Mouse (Mus musculus): ENCODE results near the gene Gmds. TPM values are rescaled to one million over a fixed set of nuclear protein-coding genes. Genes with fewer than 3 reads are reported as not detected.

The Gmds gene
- total RNA-seq, 1 experiment from 2014 or later = 4.0 TPM

DNA sequence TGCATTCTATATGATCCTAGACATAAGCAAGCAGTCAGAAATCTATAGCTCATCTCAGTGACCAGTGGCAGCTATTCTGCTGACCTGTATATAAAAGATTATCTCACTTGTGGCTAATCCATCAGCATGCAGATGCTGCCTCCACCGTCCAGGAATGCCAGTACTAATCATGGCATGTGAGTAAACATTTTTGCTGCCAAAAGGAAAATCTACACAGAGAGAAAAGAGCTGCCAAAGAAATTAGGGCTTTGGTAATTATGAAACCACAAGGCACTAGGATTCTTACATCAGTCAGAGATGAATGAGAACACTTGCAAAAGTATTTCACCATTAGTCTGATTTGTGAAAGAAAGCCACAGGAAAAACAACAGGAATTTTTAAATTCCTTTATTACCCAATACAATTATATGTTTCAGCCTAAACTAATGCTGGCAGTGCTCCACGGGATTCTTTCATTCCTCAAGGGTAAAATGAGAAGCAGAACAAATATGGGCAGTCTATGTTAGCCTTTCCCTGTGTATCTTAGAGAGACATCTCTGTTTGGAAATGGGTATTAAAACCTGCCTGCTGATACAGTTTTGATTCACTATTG is 71.3 kb downstream of the Gmds start:
- peak; percentile 40 for DNase-seq

DNA sequence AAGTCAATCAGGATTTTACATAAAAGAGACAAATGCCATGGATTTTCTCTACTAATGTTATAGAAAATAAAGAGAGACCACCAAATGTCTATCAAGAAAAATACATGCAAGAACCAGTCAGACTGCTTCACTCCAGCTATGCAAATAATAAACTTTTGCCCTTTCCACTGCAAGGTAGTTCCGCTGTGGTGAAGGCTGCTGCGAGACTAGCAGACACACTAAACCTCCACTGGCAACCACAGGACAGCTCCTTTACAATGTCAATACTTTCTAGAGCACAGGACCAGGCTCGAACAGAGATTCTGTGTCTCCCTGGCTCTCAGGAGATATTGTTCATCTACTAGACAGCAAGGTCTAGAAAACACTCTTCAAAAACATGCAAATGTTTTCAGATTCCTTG is 71.8 kb downstream of the Gmds start:
- DNase-seq = no peak

DNA sequence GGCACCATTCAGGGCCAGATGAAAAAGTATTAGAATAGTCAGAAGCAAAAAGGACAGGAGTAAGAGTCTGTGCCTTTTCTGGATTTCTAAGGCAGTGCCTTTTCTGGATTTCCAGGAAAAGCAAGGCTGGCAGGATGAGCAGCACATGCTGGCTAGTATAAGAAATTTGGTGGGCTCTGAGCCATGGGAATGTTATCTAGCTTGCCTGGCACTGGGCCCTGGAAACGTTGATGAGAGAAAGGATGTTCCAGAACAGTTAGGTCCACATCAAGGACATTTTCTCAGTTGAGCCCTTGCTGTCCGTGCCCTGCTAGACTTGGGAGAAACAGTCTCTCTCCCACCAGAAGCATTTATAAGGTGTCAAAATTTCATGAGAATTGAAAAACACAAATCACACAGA is 82.4 kb downstream of the Gmds start:
- DNase-seq = peak; percentile 47

DNA sequence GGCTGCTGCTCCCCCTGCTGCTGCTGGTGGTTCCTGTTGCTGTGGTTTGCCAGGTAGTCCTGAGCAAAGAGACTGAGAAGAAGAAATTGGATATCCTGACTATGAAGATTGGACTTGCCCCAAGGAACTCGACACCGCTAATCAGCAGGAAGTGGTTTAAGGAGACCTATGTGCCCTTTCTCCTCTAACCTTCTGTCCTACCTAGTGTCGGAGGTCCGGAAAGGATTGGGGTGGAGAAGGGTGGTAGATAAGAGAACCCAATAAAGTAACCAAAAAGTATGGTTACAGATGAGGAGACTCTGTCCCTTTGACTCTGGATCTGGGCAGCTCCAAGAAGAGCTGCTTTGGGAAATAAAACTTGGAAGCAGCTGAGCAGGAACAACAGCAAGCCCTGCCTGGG is 86.3 kb downstream of the Gmds start:
- no peak for DNase-seq

DNA sequence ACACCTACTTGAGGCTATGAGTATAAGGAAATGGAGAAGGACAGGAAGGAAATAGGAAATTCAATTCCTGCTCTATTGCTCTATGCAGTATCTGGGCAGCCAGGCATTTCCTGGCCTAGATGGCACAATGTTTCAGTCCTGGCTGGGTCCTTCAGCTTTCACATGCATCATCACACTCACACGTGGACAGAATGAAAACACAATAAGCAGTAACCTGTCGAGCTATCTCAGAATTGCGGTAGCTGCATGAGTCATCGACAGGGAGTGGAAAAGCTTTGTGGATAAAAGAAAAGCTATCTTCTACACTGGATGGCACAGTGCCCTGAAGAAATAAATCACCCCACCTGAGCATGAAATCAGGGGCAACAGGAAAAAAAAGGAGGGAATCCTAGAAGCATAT is 96.3 kb downstream of the Gmds start:
- peak; percentile 11 for DNase-seq

DNA sequence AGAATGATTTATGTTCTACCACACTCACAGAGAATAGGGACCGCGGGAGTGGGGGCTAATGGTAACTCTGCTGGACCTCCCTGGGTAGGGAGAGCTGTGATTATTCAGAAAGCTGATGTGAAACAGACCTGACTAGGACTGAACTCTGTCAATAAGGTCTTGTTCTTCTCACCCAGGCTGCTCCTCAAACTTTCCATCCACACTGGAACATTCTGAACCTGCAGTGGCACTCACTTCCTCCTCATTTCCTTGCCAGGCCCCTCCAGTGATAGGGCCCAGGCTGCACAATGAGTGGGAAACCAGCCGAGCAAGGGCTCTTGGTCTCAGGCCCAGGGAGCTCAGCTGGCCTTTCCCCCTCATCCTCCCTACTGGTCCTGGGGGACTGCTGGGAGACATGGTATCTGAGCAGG is 102.3 kb downstream of the Gmds start:
- peak; percentile 32 for DNase-seq

DNA sequence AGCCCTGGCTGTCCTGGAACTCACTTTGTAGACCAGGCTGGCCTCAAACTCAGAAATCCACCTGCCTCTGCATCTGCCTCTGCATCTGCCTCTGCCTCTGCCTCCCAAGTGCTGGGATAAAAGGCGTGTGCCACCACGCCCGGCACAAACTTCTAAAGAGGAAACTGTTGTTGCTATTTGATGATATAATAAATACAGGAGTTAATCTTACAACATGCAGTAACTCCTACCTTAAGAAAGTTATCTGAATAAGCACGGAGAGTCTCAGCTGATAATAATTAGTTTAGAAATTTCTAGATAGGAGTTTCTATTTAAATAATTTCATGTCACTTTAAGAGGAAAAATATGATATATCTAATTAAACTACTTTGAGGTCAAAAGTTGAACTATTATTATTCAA is 103.5 kb downstream of the Gmds start:
- DNase-seq = no peak

DNA sequence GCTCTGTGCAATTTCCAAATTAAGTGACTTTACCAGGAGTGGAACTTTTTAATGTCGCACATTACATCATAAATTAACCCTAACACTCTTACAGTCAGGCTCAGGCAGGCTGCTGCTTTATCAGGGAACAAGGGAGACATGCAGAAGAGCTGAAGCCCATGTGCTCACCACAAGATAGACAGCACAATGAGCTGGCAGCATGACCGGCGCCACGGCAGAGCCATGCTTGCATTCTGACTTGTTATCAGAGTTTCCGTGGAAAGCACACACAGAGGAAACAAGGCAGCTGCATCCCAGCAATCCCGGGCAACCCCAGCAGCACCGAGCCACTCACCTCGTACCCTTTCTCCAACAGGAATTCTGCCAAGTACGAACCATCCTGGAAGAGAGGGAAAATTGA is 104.5 kb downstream of the Gmds start:
- no peak for DNase-seq

DNA sequence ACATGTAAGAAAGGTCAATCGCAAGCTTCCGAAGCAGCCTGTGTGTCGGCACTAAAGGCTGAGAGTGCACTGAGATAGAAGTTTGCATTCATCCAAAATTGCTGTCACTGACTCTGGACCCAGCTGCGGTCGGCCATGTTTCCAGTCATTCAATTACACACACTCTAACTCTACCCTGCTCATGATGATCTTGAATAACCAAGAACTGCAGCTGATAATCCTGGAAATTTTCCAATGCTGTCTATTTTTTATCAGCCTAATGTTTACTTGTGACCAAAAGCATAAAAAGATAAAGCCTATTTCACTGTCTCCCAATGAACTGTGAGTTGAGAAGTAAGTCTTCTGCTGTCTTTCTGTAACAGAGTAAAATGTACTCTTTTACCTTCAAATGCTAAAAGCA is 106.1 kb downstream of the Gmds start:
- no peak for DNase-seq

DNA sequence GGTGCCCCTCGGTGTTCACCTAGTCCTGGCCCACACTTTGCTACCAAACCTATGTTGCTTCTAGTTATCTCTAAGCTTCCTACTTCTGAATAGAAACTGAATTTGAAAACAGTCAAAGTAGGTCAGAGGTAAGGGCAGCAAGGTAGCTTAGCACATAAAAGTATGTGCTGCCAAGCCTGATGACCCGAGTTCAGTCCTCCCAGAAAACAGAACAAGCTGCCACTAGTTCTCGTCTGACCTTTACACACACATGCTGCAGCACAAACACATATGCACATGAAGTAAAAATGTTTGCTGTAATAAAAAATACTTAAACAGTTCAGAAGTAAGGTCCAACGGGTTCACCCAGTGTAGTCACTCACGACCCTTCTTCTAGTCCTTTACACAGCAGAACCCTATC is 106.6 kb downstream of the Gmds start:
- DNase-seq = no peak

DNA sequence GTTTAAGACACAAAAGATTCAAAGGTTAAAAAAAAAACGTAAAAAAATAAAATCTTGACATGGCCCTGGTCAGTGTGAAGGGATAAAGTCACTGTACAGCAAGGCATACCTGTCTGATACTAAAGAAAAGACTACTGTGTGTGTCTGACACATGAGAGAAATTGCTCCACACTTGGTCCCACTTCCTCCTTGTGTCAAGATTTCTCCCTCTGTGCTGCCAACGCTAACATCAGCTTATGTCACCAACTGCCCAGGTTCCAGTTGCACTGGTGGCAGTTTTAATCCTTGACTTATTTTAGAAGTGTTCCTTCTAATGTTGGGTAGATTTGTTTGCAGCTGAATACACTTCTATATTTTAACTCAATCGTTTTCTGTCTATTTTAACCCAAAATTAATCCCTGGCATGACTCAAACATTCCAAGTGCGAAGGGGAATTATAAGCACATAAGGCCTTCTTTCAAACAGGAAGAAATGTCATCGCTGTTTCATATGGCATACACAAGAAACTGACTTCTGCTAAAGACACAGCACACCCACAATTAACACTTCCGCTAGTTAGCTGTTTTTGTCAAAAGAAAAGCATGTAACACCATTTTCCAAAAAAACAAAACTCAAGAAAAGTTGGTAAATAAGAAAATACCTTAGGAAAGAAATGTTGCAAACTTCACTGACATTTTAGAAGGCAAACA is 110.5 kb downstream of the Gmds start:
- DNase-seq = no peak

DNA sequence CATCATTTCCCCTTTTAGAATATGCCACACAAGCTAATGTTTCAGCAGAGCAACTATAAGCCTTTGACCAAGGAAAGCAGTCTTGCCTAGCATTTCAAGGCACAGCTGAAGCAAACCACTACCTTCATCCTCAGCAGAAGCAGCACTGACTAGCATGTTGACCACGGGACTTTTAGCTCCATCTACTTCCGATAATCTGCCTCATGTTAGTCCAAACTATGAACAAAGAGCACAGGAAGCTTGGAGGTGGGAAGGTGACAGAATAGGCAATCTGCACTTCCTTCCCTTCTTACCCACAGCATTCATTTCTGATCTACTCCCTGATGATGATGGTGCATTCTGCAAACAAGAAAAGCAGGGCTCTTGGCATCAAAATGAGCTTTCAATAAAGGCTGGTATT is 120.9 kb downstream of the Gmds start:
- DNase-seq = no peak

DNA sequence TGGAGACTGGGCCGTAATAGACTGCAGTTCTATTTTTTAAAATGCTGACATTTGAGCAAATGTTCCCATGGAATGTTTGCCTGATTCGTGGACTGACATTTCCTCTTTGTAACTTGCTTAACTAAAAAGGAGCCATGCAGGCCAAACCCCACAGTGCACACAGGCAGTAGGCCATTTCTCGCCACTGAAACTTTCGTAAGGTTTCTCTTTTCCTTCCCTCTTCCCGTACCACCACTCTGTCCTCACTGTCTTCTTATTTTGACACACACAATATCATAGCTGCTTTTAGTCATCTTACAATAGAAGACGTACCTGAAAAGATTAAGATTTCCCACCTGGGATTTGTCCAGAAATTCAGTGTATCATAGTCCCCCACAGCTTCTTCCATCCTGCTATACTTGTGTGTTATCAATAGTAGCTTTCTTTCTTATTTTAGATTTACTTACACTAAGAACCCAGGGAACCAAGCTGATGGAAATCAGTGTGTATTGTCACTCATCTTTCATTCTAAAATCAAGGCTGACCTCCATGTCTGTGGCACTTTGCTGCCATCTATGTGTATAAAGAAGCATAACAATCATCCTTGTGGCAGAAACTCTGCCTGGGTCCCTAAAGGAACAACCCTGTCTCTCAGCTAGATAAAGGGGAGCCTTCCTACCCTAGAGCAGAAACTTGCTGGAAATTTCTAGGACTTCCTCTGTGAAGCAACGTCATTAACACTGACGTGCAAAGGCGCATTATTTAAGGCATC is 124.7 kb downstream of the Gmds start:
- peak; percentile 37 for DNase-seq

DNA sequence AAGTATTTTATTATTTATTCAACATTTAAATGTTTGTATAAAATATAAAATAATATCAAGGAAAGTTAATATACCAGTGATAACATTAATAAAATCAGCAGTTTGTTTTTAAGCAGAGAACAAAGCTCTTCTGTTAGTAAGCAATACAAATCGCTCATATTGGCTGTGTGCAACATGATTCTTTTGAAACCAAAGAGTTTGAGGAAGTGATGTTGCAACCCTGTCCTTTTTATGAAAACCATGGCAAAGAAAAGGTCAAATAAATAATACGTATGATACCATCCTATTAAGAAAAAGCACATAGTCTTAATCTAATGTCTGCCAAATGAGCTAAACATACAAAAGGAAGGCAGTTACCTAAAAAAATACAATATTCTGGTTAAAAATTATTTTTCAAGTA is 126.4 kb downstream of the Gmds start:
- DNase-seq = no peak

DNA sequence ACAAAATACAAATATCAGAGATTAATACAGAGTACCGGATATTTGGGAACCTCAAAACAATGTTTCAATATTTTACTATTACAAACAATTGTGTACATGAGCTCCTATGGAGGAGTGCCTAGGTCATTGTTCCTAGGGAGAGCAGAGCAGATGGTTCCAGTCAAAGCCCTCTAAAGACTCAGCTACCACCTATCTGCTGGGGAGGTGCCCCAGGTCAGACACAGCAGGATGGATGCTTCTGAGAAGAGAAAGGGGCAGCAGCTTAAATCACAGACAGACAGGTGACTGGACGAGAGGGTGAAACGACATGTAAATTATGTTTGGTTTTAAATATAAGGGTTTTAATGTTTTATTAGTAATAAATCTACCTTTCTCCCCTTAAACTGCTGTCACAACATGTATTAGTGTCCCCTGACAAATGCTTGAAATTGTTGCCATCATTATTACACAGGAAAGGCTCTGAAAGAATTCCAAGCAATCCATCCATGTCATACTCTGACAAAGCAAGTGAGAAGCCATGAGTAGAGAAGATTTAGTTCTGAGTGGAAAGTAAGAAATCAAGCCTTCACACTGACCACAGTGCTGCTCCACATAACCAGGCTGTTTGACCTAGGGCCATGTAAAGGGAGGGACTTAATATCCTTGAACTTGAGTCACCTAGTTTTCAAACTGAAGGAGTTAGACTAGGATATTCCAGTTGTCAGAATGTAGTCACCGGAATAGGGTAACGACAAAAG is 131.2 kb downstream of the Gmds start:
- DNase-seq = no peak

DNA sequence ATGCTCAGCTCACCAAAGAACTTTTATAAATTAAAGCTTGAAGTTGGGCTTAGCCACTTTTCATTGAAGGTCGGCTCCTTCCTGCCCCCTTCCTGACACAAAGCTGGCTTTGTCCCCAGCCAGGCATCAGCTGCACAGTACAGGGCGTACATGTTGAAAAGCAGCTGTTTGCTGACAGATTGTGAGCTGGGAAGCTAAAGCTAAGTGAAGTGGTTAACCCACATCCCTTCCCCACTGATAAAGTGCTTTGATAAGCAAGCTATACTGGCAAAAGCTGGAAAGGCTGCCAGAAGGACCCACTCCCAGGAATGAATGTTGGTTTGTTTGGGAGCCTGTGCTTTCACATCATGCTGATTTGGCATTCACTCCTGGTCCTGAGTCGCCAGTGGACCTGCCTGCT is 158.6 kb downstream of the Gmds start:
- DNase-seq = peak; percentile 25

DNA sequence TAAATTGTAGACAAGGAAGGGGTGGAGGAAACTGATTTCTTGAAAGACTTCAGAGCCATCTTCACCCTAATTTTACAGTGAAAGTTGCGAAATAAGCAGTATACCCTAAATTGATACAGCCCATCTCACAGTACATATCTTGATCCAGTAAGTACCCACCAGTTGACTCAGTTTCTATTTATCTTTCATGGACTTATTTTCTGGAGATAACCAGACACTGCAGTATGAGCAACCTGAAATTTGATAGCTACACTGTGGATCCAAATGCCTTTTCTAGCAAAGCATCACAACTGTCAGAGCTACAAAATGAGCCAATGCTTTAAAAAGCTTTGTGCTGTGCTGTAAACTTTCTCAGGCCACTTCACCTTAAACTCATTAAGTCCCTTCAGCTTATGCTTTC is 159.9 kb downstream of the Gmds start:
- DNase-seq = no peak

DNA sequence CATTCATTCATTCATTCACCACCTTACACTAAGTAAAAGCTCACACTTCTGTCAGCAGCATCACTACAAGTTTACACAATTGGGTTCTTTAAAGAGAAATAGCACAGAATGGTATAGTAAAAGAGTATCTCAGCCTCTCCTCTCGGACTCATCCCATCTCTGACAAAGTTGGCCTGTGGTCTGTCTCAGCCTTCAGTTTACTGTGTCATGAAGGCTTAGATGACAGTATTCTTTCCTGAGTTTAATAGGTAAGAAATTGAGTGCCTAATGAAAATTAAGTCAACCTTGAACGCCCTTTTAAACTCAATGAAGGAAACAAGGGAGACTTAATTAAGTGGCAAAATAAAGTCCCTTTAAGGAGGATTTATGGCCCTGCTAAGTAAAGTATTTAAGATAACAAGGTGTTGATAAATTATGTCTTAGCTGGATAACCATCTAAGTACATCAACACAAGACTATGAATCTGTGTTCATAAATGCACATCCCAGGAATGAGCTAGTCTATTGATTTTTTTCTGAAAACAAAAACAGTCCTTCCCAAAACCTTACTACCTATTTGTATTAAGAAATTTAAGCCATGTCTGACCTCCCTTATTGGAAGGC is 160.6 kb downstream of the Gmds start:
- DNase-seq = no peak

DNA sequence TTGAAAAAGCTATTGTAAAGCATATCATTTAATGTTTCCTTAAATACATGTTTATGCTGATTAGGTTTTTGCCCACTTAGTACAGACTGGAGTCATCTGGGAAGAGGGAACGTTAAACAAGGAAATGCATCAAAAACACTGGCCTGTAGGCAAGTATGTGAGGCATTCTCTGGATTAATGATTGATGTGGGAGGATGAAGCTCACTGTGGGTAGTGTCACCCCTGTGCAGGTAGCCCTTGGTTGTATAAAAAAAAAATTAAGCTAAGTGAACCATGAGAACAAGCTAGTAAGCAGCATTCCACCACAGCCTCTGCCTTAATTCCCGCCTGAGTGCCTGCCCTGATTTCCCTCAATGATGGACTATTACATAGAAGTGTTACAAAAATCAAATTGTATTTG is 163.5 kb downstream of the Gmds start:
- no peak for DNase-seq

DNA sequence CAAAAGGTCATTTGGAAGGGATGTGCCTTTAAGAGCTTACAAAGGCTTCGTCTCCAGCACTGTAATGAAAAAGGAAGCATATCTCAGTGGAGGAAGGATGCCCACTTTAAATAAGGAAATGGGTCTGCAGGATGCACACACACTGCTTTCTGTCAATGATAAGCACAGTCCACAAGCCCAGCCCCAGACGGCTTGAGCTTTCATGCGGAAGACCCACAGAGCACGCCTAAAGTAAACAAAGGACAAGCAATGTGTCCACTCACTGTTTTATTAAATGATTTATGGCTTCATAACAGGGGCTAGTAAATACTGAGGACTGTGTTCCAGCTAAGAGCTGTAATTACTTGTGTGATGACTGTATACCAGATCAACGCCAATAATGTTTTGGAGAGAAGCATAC is 169.4 kb downstream of the Gmds start:
- peak; percentile 17 for DNase-seq

DNA sequence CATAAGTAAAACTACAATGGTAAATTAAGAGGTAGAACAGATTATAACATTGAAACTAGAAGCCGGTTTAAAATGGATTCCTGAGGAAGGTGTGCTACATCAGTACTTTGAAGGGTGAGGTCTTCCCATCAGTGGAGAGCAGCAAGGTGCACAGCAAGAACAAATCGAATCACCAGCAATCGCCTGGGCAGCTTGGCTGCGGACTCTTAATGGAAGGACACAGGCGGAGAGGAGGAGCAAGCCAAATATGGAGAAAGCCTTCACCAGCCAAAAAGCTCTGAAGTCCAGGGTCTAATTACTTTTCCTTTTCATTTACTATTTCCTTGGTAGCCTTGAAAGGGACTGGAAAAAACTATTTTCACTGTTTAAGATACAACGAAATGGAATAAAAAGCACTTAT is 170.7 kb downstream of the Gmds start:
- DNase-seq = no peak

DNA sequence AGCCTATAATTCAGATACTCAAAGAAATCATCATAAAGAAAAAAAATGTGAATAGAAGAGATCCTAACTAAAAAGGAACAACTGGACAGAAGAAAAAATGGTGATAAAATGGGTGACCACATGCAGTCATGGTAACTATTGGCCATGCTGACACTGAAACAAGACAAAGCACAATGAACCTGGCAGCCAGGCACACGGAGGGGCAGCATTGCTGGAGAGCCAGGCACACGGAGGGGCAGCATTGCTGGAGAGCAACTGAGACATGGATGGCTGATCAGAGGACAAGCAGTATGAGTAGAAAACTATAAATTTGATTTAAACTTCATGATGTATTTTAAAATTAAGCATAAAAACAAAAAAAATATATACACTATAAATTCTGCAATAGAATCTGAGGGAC is 173.0 kb downstream of the Gmds start:
- DNase-seq = no peak

DNA sequence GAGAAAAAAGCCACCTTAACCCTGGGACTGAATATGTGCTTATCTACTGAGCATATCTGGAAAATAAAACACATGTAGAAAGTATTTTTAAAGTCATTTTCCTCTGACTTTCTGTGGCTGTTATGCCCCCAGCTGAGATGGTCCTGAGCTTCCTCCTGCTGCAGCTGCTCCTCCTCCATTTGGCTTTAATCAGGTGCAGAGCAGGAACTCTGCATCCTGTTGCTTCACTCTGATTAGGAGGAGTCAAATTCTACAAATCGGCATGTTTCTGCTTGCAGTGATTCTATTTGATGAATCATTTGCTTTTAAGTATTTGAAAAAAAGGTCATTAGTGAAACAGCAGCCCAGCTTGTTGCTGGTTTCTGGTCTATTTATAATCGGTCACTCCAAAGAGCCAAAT is 177.0 kb downstream of the Gmds start:
- DNase-seq = no peak
